Mouse (Mus musculus) midbrain, postnatal 0 days (tissue): ENCODE measurements around the gene Gne. TPM values are rescaled to one million over a fixed set of nuclear protein-coding genes. Genes with fewer than 3 reads are reported as not detected.

ENCODE experiments used
- ATAC-seq: fragments of 200-750 bp; cut with Nextera tagmentation; 2 replicates; pipeline ENCODE4 v1.8.0; 2017; ENCODE audit warnings: moderate number of reproducible peaks, mild to moderate bottlenecking, moderate TSS enrichment, moderate library complexity; ENCODE audit not compliant: low FRiP score
- DNase-seq: peaks from one replicate; pipeline ENCODE4 v3.0.0-alpha.2; 2015; ENCODE audit warnings: low spot score
- H3K27ac ChIP-seq: fragments of 300-500 bp; sonication (generic); 2 replicates; pipeline ENCODE4 v1.5.1; 2014; ENCODE audit warnings: low read depth, mild to moderate bottlenecking, low read length, mixed read lengths
- H3K27me3 ChIP-seq: fragments of 300-500 bp; sonication (generic); 2 replicates; pipeline ENCODE4 v1.6.1; 2014; ENCODE audit warnings: low read length, control low read depth, mixed read lengths; ENCODE audit not compliant: insufficient read depth
- H3K36me3 ChIP-seq: fragments of 300-500 bp; sonication (generic); 2 replicates; pipeline ENCODE4 v1.6.1; 2014; ENCODE audit warnings: low read length, control low read depth, mixed read lengths; ENCODE audit not compliant: insufficient read depth
- H3K4me1 ChIP-seq: fragments of 300-500 bp; sonication (generic); 2 replicates; pipeline ENCODE4 v1.6.1; 2014; ENCODE audit warnings: mild to moderate bottlenecking, control low read depth, antibody characterized with exemption, low read length, mixed read lengths; ENCODE audit not compliant: insufficient read depth
- H3K4me2 ChIP-seq: fragments of 300-500 bp; sonication (generic); 2 replicates; pipeline ENCODE4 v1.6.1; 2014; ENCODE audit warnings: low read depth, mild to moderate bottlenecking, low read length, mixed read lengths; ENCODE audit not compliant: poor library complexity, severe bottlenecking
- H3K4me3 ChIP-seq: fragments of 300-500 bp; sonication (generic); 2 replicates; pipeline ENCODE4 v1.5.1; 2014; ENCODE audit warnings: low read depth, mild to moderate bottlenecking, low read length, moderate library complexity
- H3K9ac ChIP-seq: fragments of 300-500 bp; sonication (generic); replicated peaks from 2 replicates; pipeline ENCODE4 v1.6.1; 2014; ENCODE audit warnings: mild to moderate bottlenecking, low read length, moderate library complexity, mixed read lengths; ENCODE audit not compliant: poor library complexity, severe bottlenecking
- H3K9me3 ChIP-seq: fragments of 300-500 bp; sonication (generic); 2 replicates; pipeline ENCODE4 v1.6.1; 2016; ENCODE audit warnings: low read length, control low read depth
- CTCF ChIP-seq: IDR thresholded peaks from 2 replicates; pipeline ENCODE4 v1.5.1; 2016; ENCODE audit warnings: antibody characterized with exemption, mild to moderate bottlenecking
- WGBS: fragments of 180-500 bp; shearing (Covaris S2); extraction: QIAGEN DNeasy Blood & Tissue Kit; methylation state at CpG from one replicate; pipeline ENCODE4 v1.1.7; 2014; 5-methylcytosine and 5-hydroxymethylcytosine counted together
- polyA plus RNA-seq: library from polyadenylated mRNA; unstranded; fragments of >200 nt; fragmentation: Nextera tagmentation; extraction: Ambion mirVana; gene quantifications from 2 replicates; pipeline ENCODE4 v1.2.1, GENCODE M21; 2015
- total RNA-seq: library from RNA; depleted of rRNA; stranded (reverse); fragments of >200 nt; gene quantifications from 2 replicates; pipeline ENCODE4 v1.2.3, GENCODE M21; 2014

The Gne gene
- total and polyA plus RNA-seq, 2 experiments from 2014 or later = 26.8 to 42.4 TPM

DNA sequence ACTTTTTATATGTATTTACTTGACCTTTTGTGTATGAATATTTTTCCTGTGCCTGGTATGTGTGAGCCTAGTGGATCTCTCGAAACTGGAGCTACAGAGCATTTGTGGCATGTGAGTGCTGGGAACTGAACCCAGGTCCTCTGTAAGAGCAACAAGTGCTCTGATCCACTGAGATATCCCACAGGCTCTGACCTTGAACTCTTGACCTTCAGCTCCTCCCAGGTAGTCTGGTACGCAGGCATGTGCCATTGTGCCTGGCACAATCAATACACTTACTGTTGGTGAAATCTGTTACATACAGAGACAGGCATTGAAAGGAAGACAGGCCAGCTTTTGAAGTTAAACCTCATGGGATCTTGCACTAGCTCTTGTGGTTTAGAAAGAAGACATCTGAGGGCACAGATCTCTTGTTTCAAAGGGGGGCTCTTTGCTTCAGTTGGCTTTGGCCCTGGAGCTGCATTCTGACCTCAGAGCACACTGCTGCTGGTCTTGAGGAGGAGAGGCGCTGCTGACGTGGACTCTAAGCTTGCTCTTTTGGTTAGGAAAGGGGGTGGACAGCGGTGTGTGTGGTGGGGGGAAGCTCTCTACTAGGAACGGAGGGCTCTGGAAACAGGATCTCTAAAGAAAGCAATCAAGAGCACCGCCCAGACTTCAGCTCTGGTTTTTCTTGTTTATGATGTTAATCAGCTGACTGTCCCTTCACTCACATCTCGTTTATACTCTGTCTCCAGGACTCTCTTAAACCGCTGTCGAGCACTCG lies 13.8 kb upstream of the Gne start:
- H3K9ac ChIP-seq = no peak overlapping the region
- no peaks in the 10 kb centered on the region for H3K4me1 ChIP-seq
- H3K9me3 ChIP-seq = no peaks in the 10 kb centered on the region
- no peak for DNase-seq
- no peak for TF ChIP-seq CTCF
- H3K27me3 ChIP-seq = no peaks in the 10 kb centered on the region
- H3K27ac ChIP-seq = no peak overlapping the region
- 53% methylated on average over 11 of the region's 11 CpGs for WGBS
- H3K36me3 ChIP-seq = no peaks in the 10 kb centered on the region
- H3K4me3 ChIP-seq = no peak overlapping the region
- no peak overlapping the region for H3K4me2 ChIP-seq
- no peak for ATAC-seq

GRCm38 (mm10) chr4:44094475-44094874 lies 10.5 kb upstream of the Gne start:
- Histone ChIP-seq H3K4me2 (no peak overlapping the region), H3K27ac (no peak overlapping the region), H3K9me3 (no peaks in the 10 kb centered on the region), H3K4me1 (no peaks in the 10 kb centered on the region), H3K4me3 (no peak overlapping the region), H3K27me3 (no peaks in the 10 kb centered on the region), H3K9ac (no peak overlapping the region), H3K36me3 (no peaks in the 10 kb centered on the region)
- DNase-seq = no peak
- TF ChIP-seq CTCF = no peak
- no peak for ATAC-seq
- 76% methylated on average over 4 of the region's 4 CpGs for WGBS

DNA sequence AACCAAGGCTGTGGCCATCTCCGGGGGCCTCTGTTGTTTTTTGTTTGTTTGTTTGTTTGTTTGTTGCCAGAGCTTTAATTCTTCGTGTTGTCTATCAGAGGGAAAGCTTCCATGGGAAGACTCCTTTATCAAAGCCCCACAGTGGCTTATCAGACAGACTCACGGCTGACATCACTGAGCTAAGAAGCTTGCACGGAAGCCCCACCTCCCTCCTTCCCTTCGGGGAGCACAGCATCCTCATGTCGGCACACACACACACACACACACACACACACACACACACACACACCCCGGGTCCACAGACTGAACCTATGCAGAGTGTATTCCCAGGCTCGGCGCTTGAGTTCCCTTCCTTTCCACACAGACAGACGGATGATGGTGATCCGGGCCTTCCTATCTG lies 8.4 kb upstream of the Gne start:
- no peak for TF ChIP-seq CTCF
- H3K4me1 ChIP-seq = no peaks in the 10 kb centered on the region
- 78% methylated on average over 11 of the region's 11 CpGs for WGBS
- no peaks in the 10 kb centered on the region for H3K36me3 ChIP-seq
- no peaks in the 10 kb centered on the region for H3K27me3 ChIP-seq
- ATAC-seq (no peak), DNase-seq (no peak)
- H3K4me2 ChIP-seq = no peak overlapping the region
- H3K9ac ChIP-seq = no peak overlapping the region
- no peak overlapping the region for H3K27ac ChIP-seq
- H3K9me3 ChIP-seq = no peaks in the 10 kb centered on the region
- H3K4me3 ChIP-seq = no peak overlapping the region

GRCm38 (mm10) chr4:44085566-44085965 lies 1.6 kb upstream of the Gne start:
- ATAC-seq (no peak), DNase-seq (no peak)
- TF ChIP-seq CTCF = no peak
- WGBS = 93% methylated on average over 3 of the region's 3 CpGs
- Histone ChIP-seq H3K9ac (no peak overlapping the region), H3K36me3 (no peaks in the 10 kb centered on the region), H3K4me2 (no peak overlapping the region), H3K27me3 (no peaks in the 10 kb centered on the region), H3K4me3 (no peak overlapping the region), H3K4me1 (no peaks in the 10 kb centered on the region), H3K9me3 (no peaks in the 10 kb centered on the region), H3K27ac (no peak overlapping the region)

DNA sequence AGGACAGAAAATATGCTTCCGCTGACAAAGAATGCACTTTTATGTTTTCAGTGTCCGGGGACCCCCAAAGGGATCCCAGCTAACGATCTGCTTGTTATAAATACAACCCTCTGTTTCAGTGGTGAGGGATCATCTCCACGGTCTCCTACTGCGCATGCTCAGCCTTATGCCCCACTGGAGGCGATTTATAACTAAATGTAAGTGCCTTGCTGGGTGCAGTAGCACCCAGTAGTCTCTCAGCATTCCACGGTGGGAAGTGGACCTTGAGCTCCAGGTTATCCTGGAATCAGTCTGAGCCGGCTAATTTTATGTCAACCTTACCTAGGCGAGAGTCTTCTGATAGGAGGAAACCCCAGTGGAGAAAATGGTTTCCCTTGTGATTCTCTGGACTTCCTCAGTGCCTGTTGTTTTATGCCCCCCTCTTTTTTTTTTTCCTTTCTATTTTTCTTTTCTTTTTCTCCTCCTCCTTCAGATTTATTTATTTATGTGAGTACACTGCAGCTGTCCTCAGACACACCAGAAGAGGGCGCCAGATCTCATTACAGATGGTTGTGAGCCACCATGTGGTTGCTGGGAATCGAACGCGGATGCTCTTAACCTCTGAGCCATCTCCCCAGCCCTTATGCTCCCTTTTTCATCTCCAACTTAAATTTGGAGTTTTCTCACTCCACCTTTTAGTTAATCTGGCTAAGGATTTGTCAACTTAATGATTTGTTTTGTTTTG lies 787 bp upstream of the Gne start:
- WGBS = 85% methylated on average over 13 of the region's 13 CpGs
- no peak overlapping the region for H3K4me2 ChIP-seq

GRCm38 (mm10) chr4:44078358-44078933 lies 5.5 kb downstream of the Gne start:
- WGBS = 87% methylated on average over 7 of the region's 7 CpGs
- no peak for TF ChIP-seq CTCF

More for the DNA sequence above, 787 bp upstream of the Gne start:
- no peaks in the 10 kb centered on the region for H3K27me3 ChIP-seq
- DNase-seq = no peak
- H3K9ac ChIP-seq = no peak overlapping the region
- H3K4me1 ChIP-seq = no peaks in the 10 kb centered on the region
- peak; percentile 17; the same call in 1 of the 2 replicates for TF ChIP-seq CTCF
- H3K4me3 ChIP-seq = no peak overlapping the region
- no peaks in the 10 kb centered on the region for H3K9me3 ChIP-seq
- no peaks in the 10 kb centered on the region for H3K36me3 ChIP-seq
- H3K27ac ChIP-seq = no peak overlapping the region
- ATAC-seq = no peak

More at GRCm38 (mm10) chr4:44078358-44078933, 5.5 kb downstream of the Gne start:
- Histone ChIP-seq H3K9me3 (no peaks in the 10 kb centered on the region), H3K9ac (no peak overlapping the region), H3K4me1 (no peaks in the 10 kb centered on the region), H3K36me3 (no peaks in the 10 kb centered on the region), H3K4me2 (no peak overlapping the region), H3K27ac (no peak overlapping the region), H3K27me3 (no peaks in the 10 kb centered on the region), H3K4me3 (no peak overlapping the region)
- DNase-seq = no peak
- no peak for ATAC-seq
